Mouse (Mus musculus): ENCODE results near the gene Gba2.

GRCm38 (mm10) chr4:43562769-43563600 is 15.7 kb downstream of the Gba2 start:
- TF ChIP-seq EP300 (optimal IDR thresholded peaks at IDR 0.05) (no peak), CTCF (IDR thresholded peaks at IDR 0.05; ENCODE audit: low read depth) (no peak)

All from stomach, postnatal 0 days (tissue).